Mouse (Mus musculus): Measurements from ENCODE around the gene Dhcr7.

GRCm38 (mm10) chr7:143834972-143835371, 12.0 kb downstream of the Dhcr7 start:
- TF ChIP-seq CTCF (IDR thresholded peaks at IDR 0.05; ENCODE audit: low read depth) (no peak), EP300 (optimal IDR thresholded peaks at IDR 0.05) (no peak)

Measured in stomach, postnatal 0 days (tissue).